In the genomic region with DNA sequence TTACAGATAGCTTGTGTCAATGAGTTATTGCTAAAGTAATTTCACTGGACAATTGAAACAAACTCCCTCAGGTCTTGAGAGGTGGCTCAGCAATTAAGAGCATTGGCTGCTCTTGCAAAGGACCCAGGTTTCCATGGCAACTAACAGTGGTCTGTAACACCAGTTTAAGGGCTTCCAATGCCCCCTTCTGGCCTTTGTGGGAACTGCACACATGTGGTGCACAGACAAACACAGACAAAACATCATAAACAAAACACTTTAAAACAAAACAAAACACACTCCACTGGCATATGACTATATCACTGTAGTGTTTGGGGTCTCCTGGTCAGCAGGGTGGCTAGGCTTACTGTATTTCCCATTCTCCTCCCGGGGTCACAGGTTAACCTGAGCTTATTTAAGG, we compare ENCODE assay signal across 9 mouse cellular contexts. TPM values are rescaled to one million over a fixed set of nuclear protein-coding genes. Genes with fewer than 3 reads are reported as not detected.
A peak's percentile ranks its signal among the peaks of the same experiment; 100 is the strongest.
DNase-seq lines count a peak whose midpoint lies in the region; ATAC-seq and TF ChIP-seq lines count a peak whose summit lies in the region.
"Had no signal": no experiment of that assay in that cellular context is flagged by ENCODE, and none has a peak within 500 bp of the region (broad histone marks: within the 10 kb centered on the region; RNA-seq: fewer than 3 reads in every experiment).

No protein-coding gene starts in this region.

- peak; percentile 64 for TF ChIP-seq CTCF in E14TG2a.4 (conservative IDR thresholded peaks at IDR 0.05; ENCODE audit: low read length)

- DNase-seq in kidney, postnatal 4 days = peak; percentile 69 to 73
- no peak for DNase-seq in kidney, adult 11 months
- peak; percentile 47 to 59 for DNase-seq in B cell, adult 2 months
- DNase-seq in urinary bladder, postnatal 4 days (ENCODE audit: low spot score in 2 of 2) = no peak
- DNase-seq in frontal cortex, postnatal 25 days (ENCODE audit: low spot score in 2 of 2) = no peak
- DNase-seq: heart, postnatal 10 days had no signal

- no peaks in the 10 kb centered on the region for H3K9me3 ChIP-seq in E14TG2a.4 (ENCODE audit: low read length)
- H3K9me3 ChIP-seq: liver, embryonic 15.5 days had no signal

- peak; percentile 69 for ATAC-seq in granulocyte monocyte progenitor cell, adult 5-6 weeks (replicated peaks; ENCODE audit: poor library complexity, severe bottlenecking)

- no peak overlapping the region for H3K4me3 ChIP-seq in E14TG2a.4 (replicated peaks; ENCODE audit: low read length)
- H3K4me3 ChIP-seq: liver, embryonic 15.5 days had no signal

- no peaks in the 10 kb centered on the region for H3K27me3 ChIP-seq in E14TG2a.4 (ENCODE audit: insufficient read depth, low read length)

- H3K4me1 ChIP-seq in E14TG2a.4 (replicated peaks; ENCODE audit: low read depth, low read length) = no peaks in the 10 kb centered on the region
- H3K4me1 ChIP-seq: liver, embryonic 15.5 days had no signal

- no peaks in the 10 kb centered on the region for H3K36me3 ChIP-seq in E14TG2a.4 (ENCODE audit: insufficient read depth, low read length)
- H3K36me3 ChIP-seq: liver, embryonic 15.5 days had no signal

RNA-seq across cellular contexts. Expression of a gene that starts 4.2 kb away (rescaled TPM):
- total RNA-seq in granulocyte monocyte progenitor cell, adult 5-6 weeks (2014; fragmentation: Nextera tagmentation) = not detected in 2 replicates
- total RNA-seq in granulocyte monocyte progenitor cell, adult 5-6 weeks (2017) = not detected in 2 replicates
- total RNA-seq: heart, postnatal 10 days had no signal

RNA-seq across cellular contexts. Expression of a gene that starts 16.9 kb away (rescaled TPM):
- 152 and 190 TPM in 2 replicates for total RNA-seq in granulocyte monocyte progenitor cell, adult 5-6 weeks (2014; fragmentation: Nextera tagmentation)
- total RNA-seq in granulocyte monocyte progenitor cell, adult 5-6 weeks (2017) = 191 and 211 TPM in 2 replicates

RNA-seq across cellular contexts. Expression of a gene that starts 17.2 kb away (rescaled TPM):
- total RNA-seq in granulocyte monocyte progenitor cell, adult 5-6 weeks (2014; fragmentation: Nextera tagmentation) = not detected in 2 replicates
- total RNA-seq in granulocyte monocyte progenitor cell, adult 5-6 weeks (2017) = not detected in 2 replicates
- total RNA-seq: heart, postnatal 10 days had no signal

Comparison
In these comparisons a context has a peak if more than half of its experiments do, and no peak if none do; other contexts are left out.
1. DNase-seq: peak in kidney, postnatal 4 days (2 of 2) and B cell, adult 2 months (2 of 2); none in kidney, adult 11 months (single experiment), urinary bladder, postnatal 4 days (0 of 2) and frontal cortex, postnatal 25 days (0 of 2).